Mouse (Mus musculus) kidney, embryonic 15.5 days (tissue): ENCODE measurements around the gene Erp29. TPM values are rescaled to one million over a fixed set of nuclear protein-coding genes. Genes with fewer than 3 reads are reported as not detected.

Experiments used
- ATAC-seq: fragments of 200-750 bp; cut with Nextera tagmentation; replicated peaks from 2 replicates; pipeline ENCODE4 v1.8.0; 2017; ENCODE audit warnings: moderate TSS enrichment; ENCODE audit not compliant: low FRiP score
- H3K27ac ChIP-seq: fragments of 300-500 bp; sonication (generic); 2 replicates; pipeline ENCODE4 v1.5.1; 2015; ENCODE audit warnings: mild to moderate bottlenecking, inconsistent platforms
- H3K27me3 ChIP-seq: fragments of 300-500 bp; sonication (generic); 2 replicates; pipeline ENCODE4 v1.6.1; 2015; ENCODE audit warnings: inconsistent platforms
- H3K36me3 ChIP-seq: fragments of 300-500 bp; sonication (generic); 2 replicates; pipeline ENCODE4 v1.6.1; 2015; ENCODE audit warnings: inconsistent platforms
- H3K4me1 ChIP-seq: fragments of 300-500 bp; sonication (generic); 2 replicates; pipeline ENCODE4 v1.6.1; 2015; ENCODE audit warnings: inconsistent platforms
- H3K4me2 ChIP-seq: fragments of 300-500 bp; sonication (generic); 2 replicates; pipeline ENCODE4 v1.6.1; 2015; ENCODE audit warnings: moderate library complexity, mild to moderate bottlenecking, inconsistent platforms
- H3K4me3 ChIP-seq: fragments of 300-500 bp; sonication (generic); replicated peaks from 2 replicates; pipeline ENCODE4 v1.5.1; 2015; ENCODE audit warnings: mild to moderate bottlenecking, inconsistent platforms
- H3K9ac ChIP-seq: fragments of 300-500 bp; sonication (generic); 2 replicates; pipeline ENCODE4 v1.6.1; 2015; ENCODE audit warnings: mild to moderate bottlenecking, inconsistent platforms
- H3K9me3 ChIP-seq: fragments of 300-500 bp; sonication (generic); replicated peaks from 2 replicates; pipeline ENCODE4 v1.6.1; 2016; ENCODE audit warnings: inconsistent platforms
- WGBS: fragments of 180-500 bp; shearing (Covaris S2); methylation state at CpG from one replicate; pipeline ENCODE4 v1.1.7; 2015; ENCODE audit warnings: mixed read lengths; 5-methylcytosine and 5-hydroxymethylcytosine counted together
- polyA plus RNA-seq: library from polyadenylated mRNA; unstranded; fragments of >200 nt; fragmentation: Nextera tagmentation; extraction: Ambion mirVana; gene quantifications from 2 replicates; pipeline ENCODE4 v1.2.1, GENCODE M21; 2015

Gene Erp29
- polyA plus RNA-seq, 1 experiment from 2014 or later, result 174 TPM

- no peak for ATAC-seq
- Histone ChIP-seq H3K9ac (no peak overlapping the region), H3K9me3 (no peaks in the 10 kb centered on the region), H3K4me1 (no peaks in the 10 kb centered on the region), H3K36me3 (peaks cover 97% of the 10 kb centered on the region), H3K27ac (no peak overlapping the region), H3K4me3 (no peak overlapping the region), H3K27me3 (no peaks in the 10 kb centered on the region), H3K4me2 (no peak overlapping the region)
- 95% methylated on average over 3 of the region's 3 CpGs for WGBS
Measured at GRCm38 (mm10) chr5:121443548-121443947, 8.8 kb downstream of the Erp29 start.

GRCm38 (mm10) chr5:121438756-121439155, 13.6 kb downstream of the Erp29 start:
- no peaks in the 10 kb centered on the region for H3K9me3 ChIP-seq
- ATAC-seq, result no peak

GRCm38 (mm10) chr5:121438131-121438530, 14.2 kb downstream of the Erp29 start:
- Histone ChIP-seq H3K27ac (no peak overlapping the region), H3K9ac (no peak overlapping the region), H3K4me2 (no peak overlapping the region), H3K4me1 (no peaks in the 10 kb centered on the region), H3K36me3 (peaks cover 96% of the 10 kb centered on the region), H3K27me3 (no peaks in the 10 kb centered on the region), H3K9me3 (no peaks in the 10 kb centered on the region), H3K4me3 (no peak overlapping the region)
- ATAC-seq, result no peak
- WGBS, result 88% methylated on average over 5 of the region's 5 CpGs

More at GRCm38 (mm10) chr5:121438756-121439155, 13.6 kb downstream of the Erp29 start:
- no peaks in the 10 kb centered on the region for H3K27me3 ChIP-seq
- no peak overlapping the region for H3K4me3 ChIP-seq
- H3K4me2 ChIP-seq, result no peak overlapping the region
- no peak overlapping the region for H3K27ac ChIP-seq
- H3K36me3 ChIP-seq, result peaks cover 96% of the 10 kb centered on the region
- H3K9ac ChIP-seq, result no peak overlapping the region
- 92% methylated on average over 11 of the region's 11 CpGs for WGBS
- no peaks in the 10 kb centered on the region for H3K4me1 ChIP-seq

- no peak for ATAC-seq
- H3K27me3 ChIP-seq, result no peaks in the 10 kb centered on the region
- no peak overlapping the region for H3K27ac ChIP-seq
- no peak overlapping the region for H3K4me3 ChIP-seq
- H3K4me2 ChIP-seq, result no peak overlapping the region
- WGBS, result 95% methylated on average over 3 of the region's 3 CpGs
- H3K9me3 ChIP-seq, result no peaks in the 10 kb centered on the region
- no peaks in the 10 kb centered on the region for H3K4me1 ChIP-seq
- no peak overlapping the region for H3K9ac ChIP-seq
- peaks cover 100% of the 10 kb centered on the region for H3K36me3 ChIP-seq
Measured at GRCm38 (mm10) chr5:121428954-121429353, 23.4 kb downstream of the Erp29 start.

- H3K4me1 ChIP-seq, result no peaks in the 10 kb centered on the region
- no peak overlapping the region for H3K4me2 ChIP-seq
- H3K9me3 ChIP-seq, result no peaks in the 10 kb centered on the region
- ATAC-seq, result no peak
- no peak overlapping the region for H3K9ac ChIP-seq
- H3K27me3 ChIP-seq, result no peaks in the 10 kb centered on the region
- no peak overlapping the region for H3K27ac ChIP-seq
- WGBS, result 89% methylated on average over 10 of the region's 10 CpGs
- no peak overlapping the region for H3K4me3 ChIP-seq
- peaks cover 100% of the 10 kb centered on the region for H3K36me3 ChIP-seq
Measured at GRCm38 (mm10) chr5:121423297-121423696, 29.0 kb downstream of the Erp29 start.

GRCm38 (mm10) chr5:121422787-121423186, 29.5 kb downstream of the Erp29 start:
- no peak overlapping the region for H3K4me2 ChIP-seq

GRCm38 (mm10) chr5:121420721-121421120, 31.6 kb downstream of the Erp29 start:
- no peak overlapping the region for H3K27ac ChIP-seq
- peaks cover 100% of the 10 kb centered on the region for H3K36me3 ChIP-seq
- H3K9me3 ChIP-seq, result no peaks in the 10 kb centered on the region
- no peak overlapping the region for H3K9ac ChIP-seq
- WGBS, result 87% methylated on average over 9 of the region's 9 CpGs
- no peaks in the 10 kb centered on the region for H3K27me3 ChIP-seq
- H3K4me1 ChIP-seq, result no peaks in the 10 kb centered on the region
- H3K4me3 ChIP-seq, result no peak overlapping the region
- no peak overlapping the region for H3K4me2 ChIP-seq
- no peak for ATAC-seq

More at GRCm38 (mm10) chr5:121422787-121423186, 29.5 kb downstream of the Erp29 start:
- H3K4me1 ChIP-seq, result no peaks in the 10 kb centered on the region
- H3K4me3 ChIP-seq, result no peak overlapping the region
- peaks cover 100% of the 10 kb centered on the region for H3K36me3 ChIP-seq
- no peak overlapping the region for H3K9ac ChIP-seq
- no peak overlapping the region for H3K27ac ChIP-seq
- ATAC-seq, result no peak
- H3K27me3 ChIP-seq, result no peaks in the 10 kb centered on the region
- H3K9me3 ChIP-seq, result no peaks in the 10 kb centered on the region
- WGBS, result 93% methylated on average over 6 of the region's 6 CpGs

GRCm38 (mm10) chr5:121410975-121411374, 41.3 kb downstream of the Erp29 start:
- no peak overlapping the region for H3K27ac ChIP-seq
- no peak overlapping the region for H3K4me3 ChIP-seq
- H3K9ac ChIP-seq, result no peak overlapping the region
- H3K9me3 ChIP-seq, result no peaks in the 10 kb centered on the region
- H3K4me1 ChIP-seq, result no peaks in the 10 kb centered on the region
- no peak overlapping the region for H3K4me2 ChIP-seq
- H3K27me3 ChIP-seq, result no peaks in the 10 kb centered on the region
- H3K36me3 ChIP-seq, result peaks cover 96% of the 10 kb centered on the region
- ATAC-seq, result no peak
- WGBS, result 87% methylated on average over 4 of the region's 4 CpGs

GRCm38 (mm10) chr5:121407856-121408255, 44.5 kb downstream of the Erp29 start:
- no peak overlapping the region for H3K9ac ChIP-seq
- no peak for ATAC-seq
- H3K27ac ChIP-seq, result no peak overlapping the region
- no peak overlapping the region for H3K4me2 ChIP-seq
- H3K4me3 ChIP-seq, result no peak overlapping the region
- peaks cover 79% of the 10 kb centered on the region for H3K36me3 ChIP-seq
- WGBS, result 87% methylated on average over 8 of the region's 8 CpGs
- no peaks in the 10 kb centered on the region for H3K27me3 ChIP-seq
- H3K4me1 ChIP-seq, result no peaks in the 10 kb centered on the region
- H3K9me3 ChIP-seq, result no peaks in the 10 kb centered on the region

GRCm38 (mm10) chr5:121400849-121401248, 51.5 kb downstream of the Erp29 start:
- 82% methylated on average over 5 of the region's 5 CpGs for WGBS
- no peaks in the 10 kb centered on the region for H3K27me3 ChIP-seq
- H3K4me3 ChIP-seq, result no peak overlapping the region
- no peak overlapping the region for H3K4me2 ChIP-seq
- H3K36me3 ChIP-seq, result peaks cover 30% of the 10 kb centered on the region
- no peak for ATAC-seq
- no peaks in the 10 kb centered on the region for H3K9me3 ChIP-seq
- peaks cover 27% of the 10 kb centered on the region for H3K4me1 ChIP-seq
- no peak overlapping the region for H3K27ac ChIP-seq
- no peak overlapping the region for H3K9ac ChIP-seq

- H3K9me3 ChIP-seq, result no peaks in the 10 kb centered on the region
- no peak for ATAC-seq
- H3K4me2 ChIP-seq, result no peak overlapping the region
- 48% methylated on average over 5 of the region's 5 CpGs for WGBS
- no peak overlapping the region for H3K9ac ChIP-seq
- peaks cover 25% of the 10 kb centered on the region for H3K36me3 ChIP-seq
- H3K27me3 ChIP-seq, result no peaks in the 10 kb centered on the region
- peaks cover 27% of the 10 kb centered on the region for H3K4me1 ChIP-seq
- H3K4me3 ChIP-seq, result no peak overlapping the region
- H3K27ac ChIP-seq, result no peak overlapping the region
Measured at GRCm38 (mm10) chr5:121400064-121400463, 52.2 kb downstream of the Erp29 start.

- peak overlapping the region; percentile 99 for H3K4me3 ChIP-seq
- H3K9ac ChIP-seq, result no peak overlapping the region; the same call in 1 of the 2 replicates
- no peaks in the 10 kb centered on the region for H3K9me3 ChIP-seq
- no peaks in the 10 kb centered on the region for H3K27me3 ChIP-seq
- peaks cover 27% of the 10 kb centered on the region for H3K4me1 ChIP-seq
- peak overlapping the region; percentile 85 for H3K4me2 ChIP-seq
- H3K36me3 ChIP-seq, result peaks cover 25% of the 10 kb centered on the region
- no peak overlapping the region for H3K27ac ChIP-seq
- no peak for ATAC-seq
- 89% methylated on average over 5 of the region's 5 CpGs for WGBS
Measured at GRCm38 (mm10) chr5:121399540-121399939, 52.8 kb downstream of the Erp29 start.

- 53% methylated on average over 9 of the region's 9 CpGs for WGBS
- H3K36me3 ChIP-seq, result peaks cover 24% of the 10 kb centered on the region
- no peaks in the 10 kb centered on the region for H3K9me3 ChIP-seq
- H3K4me2 ChIP-seq, result peak overlapping the region; percentile 85
- peak overlapping the region; percentile 90 for H3K9ac ChIP-seq
- ATAC-seq, result no peak
- no peak overlapping the region for H3K27ac ChIP-seq
- peaks cover 27% of the 10 kb centered on the region for H3K4me1 ChIP-seq
- peak overlapping the region; percentile 99 for H3K4me3 ChIP-seq
- H3K27me3 ChIP-seq, result no peaks in the 10 kb centered on the region
Measured at GRCm38 (mm10) chr5:121398965-121399462, 53.3 kb downstream of the Erp29 start.
